Mouse (Mus musculus) lung, postnatal 0 days (tissue): Measurements from ENCODE around the gene Sh3rf1. TPM values are rescaled to one million over a fixed set of nuclear protein-coding genes. Genes with fewer than 3 reads are reported as not detected.
A peak's percentile ranks its signal among the peaks of the same experiment; 100 is the strongest.

ENCODE experiments used
- ATAC-seq: fragments of 200-750 bp; cut with Nextera tagmentation; 2 replicates; pipeline ENCODE4 v1.8.0; 2017; ENCODE audit warnings: moderate library complexity
- DNase-seq: peaks from one replicate; pipeline ENCODE4 v3.0.0-alpha.2; 2016; ENCODE audit warnings: low spot score
- H3K27ac ChIP-seq: fragments of 300-500 bp; sonication (generic); 2 replicates; pipeline ENCODE4 v1.5.1; 2014; ENCODE audit warnings: antibody characterized with exemption, mild to moderate bottlenecking, low read length, mixed read lengths
- H3K27me3 ChIP-seq: fragments of 300-500 bp; sonication (generic); replicated peaks from 2 replicates; pipeline ENCODE4 v1.6.1; 2014; ENCODE audit warnings: low read length, mixed read lengths; ENCODE audit not compliant: insufficient read depth
- H3K36me3 ChIP-seq: fragments of 300-500 bp; sonication (generic); 2 replicates; pipeline ENCODE4 v1.6.1; 2014; ENCODE audit warnings: low read length, mixed read lengths; ENCODE audit not compliant: insufficient read depth
- H3K4me1 ChIP-seq: fragments of 300-500 bp; sonication (generic); 2 replicates; pipeline ENCODE4 v1.6.1; 2014; ENCODE audit warnings: antibody characterized with exemption, low read depth, low read length, mixed read lengths; ENCODE audit not compliant: insufficient read depth
- H3K4me2 ChIP-seq: fragments of 300-500 bp; sonication (generic); replicated peaks from 2 replicates; pipeline ENCODE4 v1.6.1; 2014; ENCODE audit warnings: low read depth, mild to moderate bottlenecking, low read length, moderate library complexity, mixed read lengths
- H3K4me3 ChIP-seq: fragments of 300-500 bp; sonication (generic); 2 replicates; pipeline ENCODE4 v1.5.1; 2014; ENCODE audit warnings: low read depth, low read length
- H3K9ac ChIP-seq: fragments of 300-500 bp; sonication (generic); replicated peaks from 2 replicates; pipeline ENCODE4 v1.6.1; 2014; ENCODE audit warnings: low read depth, mild to moderate bottlenecking
- H3K9me3 ChIP-seq: fragments of 300-500 bp; sonication (generic); 2 replicates; pipeline ENCODE4 v1.6.1; 2016; ENCODE audit warnings: low read length, mixed read lengths
- CTCF ChIP-seq: IDR thresholded peaks from 2 replicates; pipeline ENCODE4 v1.5.1; 2016; ENCODE audit warnings: antibody characterized with exemption, mild to moderate bottlenecking
- EP300 ChIP-seq: IDR thresholded peaks from 2 replicates; pipeline ENCODE4 v1.6.1; 2016; ENCODE audit warnings: antibody characterized with exemption, mild to moderate bottlenecking, control low read depth
- WGBS: fragments of 180-500 bp; shearing (Covaris S2); extraction: QIAGEN DNeasy Blood & Tissue Kit; methylation state at CpG from one replicate; pipeline ENCODE4 v1.1.7; 2014; 5-methylcytosine and 5-hydroxymethylcytosine counted together
- polyA plus RNA-seq: library from polyadenylated mRNA; unstranded; fragments of >200 nt; fragmentation: Nextera tagmentation; extraction: Ambion mirVana; gene quantifications from 2 replicates; pipeline ENCODE4 v1.2.1, GENCODE M21; 2015

The Sh3rf1 gene
- polyA plus RNA-seq: 11.2 and 11.5 TPM in 2 replicates

DNA sequence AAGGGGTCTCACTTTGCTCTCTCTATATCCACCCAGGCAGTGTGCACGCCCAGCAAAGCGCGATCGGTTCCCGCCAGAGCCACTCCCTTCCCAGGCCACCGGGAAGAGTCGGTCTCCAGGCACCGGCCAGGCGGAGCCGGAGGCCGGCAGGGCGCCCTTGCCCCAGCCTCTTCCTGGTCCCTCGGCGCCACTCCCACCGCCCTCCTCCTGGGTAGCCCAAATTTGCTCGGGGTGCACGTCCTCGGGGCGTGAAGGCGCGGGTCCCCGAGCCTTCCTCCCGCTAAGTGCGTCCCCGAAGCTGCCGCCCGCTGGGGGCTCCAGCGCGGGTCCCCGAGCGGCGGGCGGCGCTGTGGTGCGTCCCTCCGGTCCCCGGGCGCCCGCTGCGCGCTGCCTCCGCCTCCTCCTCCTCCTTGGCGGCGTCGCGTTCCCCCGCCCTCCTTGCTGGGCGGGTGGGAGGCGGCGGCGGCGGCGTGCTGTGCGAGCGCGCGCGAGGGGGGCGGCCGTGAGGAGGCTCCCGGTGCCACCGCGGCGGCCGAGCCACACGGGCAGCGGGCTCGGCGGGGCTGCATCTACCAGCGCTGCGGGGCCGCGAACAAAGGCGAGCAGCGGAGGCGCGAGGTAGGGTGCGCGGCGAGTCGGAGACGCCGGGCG is at the start of gene Sh3rf1:
Gene Sh3rf1, plus strand, starts transcription at position 144 of the 651 bp plus-strand sequence.
- DNase-seq (peak; percentile 94), ATAC-seq (peak; percentile 96)
- no peaks in the 10 kb centered on the region for H3K27me3 ChIP-seq
- peak within 1 kb of the TSS; percentile 86 for H3K9ac ChIP-seq
- peak within 1 kb of the TSS; percentile 82 for H3K4me2 ChIP-seq
- WGBS: 5% methylated on average over 53 of the region's 84 CpGs
- H3K9me3 ChIP-seq: no peaks in the 10 kb centered on the region
- H3K27ac ChIP-seq: peak within 1 kb of the TSS; percentile 85
- peaks cover 9% of the 10 kb centered on the region; the same call in 1 of the 2 replicates for H3K4me1 ChIP-seq
- TF ChIP-seq CTCF: peak; percentile 49
- no peak for TF ChIP-seq EP300
- peak within 1 kb of the TSS; percentile 78 for H3K4me3 ChIP-seq
- H3K36me3 ChIP-seq: no peaks in the 10 kb centered on the region

DNA sequence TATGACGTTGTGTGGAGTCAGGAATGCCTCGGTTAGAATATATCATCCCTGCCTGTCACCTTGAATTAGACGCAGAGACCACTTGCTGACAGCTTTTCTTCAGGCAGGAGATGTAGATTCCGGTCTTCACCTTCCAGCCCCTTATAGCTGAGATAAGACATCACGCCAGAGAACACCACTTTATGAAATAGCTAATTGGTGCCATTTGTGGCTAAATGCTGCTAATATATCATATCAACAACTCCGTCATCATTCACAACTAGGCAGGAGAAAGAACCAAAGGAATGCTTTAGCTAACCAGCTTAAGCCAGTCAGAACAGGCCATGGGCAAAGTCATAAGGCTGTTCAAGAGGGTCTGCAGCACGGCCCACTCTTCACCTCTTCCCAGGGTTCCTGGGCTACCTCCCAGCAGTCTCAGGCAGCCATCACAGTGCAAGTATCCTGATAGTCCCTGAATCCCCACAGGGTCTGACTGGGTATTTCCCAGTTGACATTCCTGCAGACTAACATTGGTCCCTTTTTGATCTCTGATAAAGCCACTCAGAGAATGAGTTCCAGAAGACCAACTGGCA is 49.7 kb upstream of the Sh3rf1 start:
- no peaks in the 10 kb centered on the region for H3K4me1 ChIP-seq
- no peak overlapping the region for H3K27ac ChIP-seq
- no peak overlapping the region for H3K9ac ChIP-seq
- DNase-seq: no peak
- H3K4me3 ChIP-seq: no peak overlapping the region
- 78% methylated on average over 7 of the region's 7 CpGs for WGBS
- no peak for ATAC-seq
- H3K9me3 ChIP-seq: no peaks in the 10 kb centered on the region
- H3K4me2 ChIP-seq: no peak overlapping the region
- H3K36me3 ChIP-seq: no peaks in the 10 kb centered on the region
- no peak for TF ChIP-seq CTCF
- no peaks in the 10 kb centered on the region for H3K27me3 ChIP-seq

DNA sequence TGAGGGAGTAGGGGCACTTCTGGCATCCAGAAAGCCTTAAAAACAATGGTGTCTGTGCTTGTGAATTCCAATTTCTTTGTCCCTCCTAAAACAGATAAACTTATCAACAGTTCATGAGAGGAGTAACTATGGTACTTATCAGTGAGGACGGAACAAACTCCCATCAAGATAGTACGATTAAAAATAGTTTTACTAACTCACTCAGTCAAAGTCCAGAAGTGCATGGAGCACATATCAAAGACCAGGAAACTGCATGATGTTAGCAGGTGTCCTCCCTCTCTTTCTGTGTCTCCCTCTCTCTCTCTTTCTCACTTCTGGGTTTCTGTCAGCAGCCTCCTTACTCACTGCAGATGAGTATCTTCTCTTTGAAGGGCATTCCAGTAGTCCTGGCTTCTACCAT is 47.8 kb upstream of the Sh3rf1 start:
- Histone ChIP-seq H3K4me1 (no peaks in the 10 kb centered on the region), H3K27me3 (no peaks in the 10 kb centered on the region), H3K9me3 (no peaks in the 10 kb centered on the region), H3K4me2 (no peak overlapping the region), H3K4me3 (no peak overlapping the region), H3K27ac (no peak overlapping the region), H3K9ac (no peak overlapping the region), H3K36me3 (no peaks in the 10 kb centered on the region)
- DNase-seq: no peak
- TF ChIP-seq EP300 (no peak), CTCF (no peak)
- 81% methylated on average over 2 of the region's 2 CpGs for WGBS
- ATAC-seq: no peak

DNA sequence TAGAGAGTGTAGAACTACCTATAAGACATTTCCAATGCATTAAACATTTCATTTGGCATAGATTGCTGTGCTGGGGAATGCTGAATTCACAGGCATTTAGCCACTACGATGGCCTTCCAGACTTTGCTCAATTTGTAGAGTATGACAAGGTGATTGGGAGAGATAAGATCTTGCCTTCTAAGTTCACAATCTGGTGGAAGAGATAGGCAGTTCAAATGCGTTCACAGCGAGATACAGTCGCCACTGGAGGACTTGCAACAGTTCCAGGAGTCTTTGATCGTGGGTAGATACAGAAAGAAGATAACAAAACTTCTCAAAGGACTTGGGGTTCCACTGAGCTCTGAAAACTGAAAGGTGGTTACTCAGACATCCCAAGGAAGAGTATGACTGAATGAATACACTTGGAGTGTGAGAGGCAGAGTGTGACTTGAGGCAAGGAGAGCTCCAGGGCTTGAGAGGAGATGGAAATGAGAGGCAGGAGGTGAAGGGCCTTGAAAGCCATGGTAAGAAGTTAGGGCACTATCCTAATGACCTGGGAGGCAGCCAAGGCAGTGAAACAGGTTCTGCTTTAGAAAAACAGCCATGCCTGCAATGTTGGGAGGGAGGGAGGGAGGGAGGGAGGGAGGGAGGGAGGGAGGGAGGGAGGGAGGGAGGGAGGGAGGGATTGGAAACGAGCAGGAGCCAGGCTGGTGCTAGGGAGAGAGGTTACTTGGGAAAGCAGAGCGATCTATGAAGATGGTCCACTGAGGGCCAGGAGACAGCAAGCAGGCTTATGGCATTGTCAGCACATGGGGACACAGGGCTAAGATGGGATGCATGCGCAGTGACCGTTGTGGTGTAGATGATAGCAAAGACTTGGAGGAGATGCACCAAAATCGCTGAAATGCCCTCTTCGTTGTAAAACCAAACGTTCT is 45.7 kb upstream of the Sh3rf1 start:
- DNase-seq (no peak), ATAC-seq (no peak)
- H3K9me3 ChIP-seq: no peaks in the 10 kb centered on the region
- no peaks in the 10 kb centered on the region for H3K36me3 ChIP-seq
- no peak overlapping the region for H3K4me2 ChIP-seq
- H3K4me1 ChIP-seq: 0 out of 2 replicates have a peak, but pooled peaks cover 5% of the 10 kb centered on the region
- H3K27me3 ChIP-seq: no peaks in the 10 kb centered on the region
- no peak for TF ChIP-seq EP300
- no peak for TF ChIP-seq CTCF
- WGBS: 56% methylated on average over 12 of the region's 12 CpGs
- no peak overlapping the region for H3K9ac ChIP-seq
- no peak overlapping the region for H3K27ac ChIP-seq
- H3K4me3 ChIP-seq: no peak overlapping the region

DNA sequence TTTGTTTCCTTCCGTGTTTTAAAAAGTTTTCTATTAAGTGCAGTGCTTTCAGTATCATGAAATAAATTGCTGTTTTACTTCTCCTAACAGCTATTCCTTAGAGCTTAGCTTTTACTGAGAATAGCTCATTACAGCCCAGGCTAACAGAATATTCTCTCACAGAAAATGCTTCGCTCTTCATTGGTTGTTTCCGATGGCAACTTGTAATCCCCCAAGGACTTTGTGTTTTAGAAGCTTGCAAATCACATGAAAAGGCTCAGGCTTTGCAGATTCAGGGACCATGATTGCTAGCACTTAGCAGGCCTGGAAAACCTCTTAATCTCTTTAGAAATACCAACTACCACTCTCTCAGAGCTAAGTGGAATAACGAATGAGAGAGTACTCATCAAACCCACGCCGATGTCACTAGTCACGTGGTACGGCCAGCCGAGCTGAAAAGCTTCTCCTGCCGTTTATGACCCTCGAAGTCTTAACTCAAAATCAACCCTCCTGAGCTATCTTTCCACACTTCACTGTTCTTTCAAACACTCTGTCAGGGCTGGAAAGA is 45.0 kb upstream of the Sh3rf1 start:
- no peak overlapping the region for H3K9ac ChIP-seq
- peak; percentile 67 for ATAC-seq
- no peaks in the 10 kb centered on the region for H3K27me3 ChIP-seq
- no peaks in the 10 kb centered on the region for H3K36me3 ChIP-seq
- 57% methylated on average over 11 of the region's 11 CpGs for WGBS
- no peak overlapping the region for H3K4me2 ChIP-seq
- no peak overlapping the region for H3K27ac ChIP-seq
- peak; percentile 55 for DNase-seq
- H3K9me3 ChIP-seq: no peaks in the 10 kb centered on the region
- TF ChIP-seq EP300 (no peak), CTCF (no peak)
- 0 out of 2 replicates have a peak, but pooled peaks cover 5% of the 10 kb centered on the region for H3K4me1 ChIP-seq
- no peak overlapping the region for H3K4me3 ChIP-seq

DNA sequence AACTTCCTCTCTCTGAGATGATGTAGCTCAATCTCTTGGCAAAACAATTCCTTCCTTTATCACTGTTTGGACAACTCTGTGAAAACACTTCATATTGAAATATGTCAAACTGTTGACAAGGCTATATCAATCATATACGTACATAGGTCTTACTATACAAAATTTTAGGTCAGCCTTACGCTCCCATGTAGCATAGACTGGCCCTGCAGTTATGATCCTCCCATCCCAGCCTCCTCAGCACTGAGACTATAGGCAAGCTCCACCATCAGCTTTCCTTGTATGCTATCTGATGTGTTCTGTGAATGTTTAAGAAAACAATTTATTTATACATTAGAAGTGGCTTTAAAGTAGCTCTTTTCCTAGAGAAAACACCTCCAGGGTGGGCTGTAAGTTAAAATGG is 42.1 kb upstream of the Sh3rf1 start:
- no peaks in the 10 kb centered on the region for H3K9me3 ChIP-seq
- ATAC-seq (no peak), DNase-seq (no peak)
- no peak overlapping the region for H3K27ac ChIP-seq
- 22% methylated on average over 2 of the region's 2 CpGs for WGBS
- no peak overlapping the region for H3K4me2 ChIP-seq
- no peaks in the 10 kb centered on the region for H3K27me3 ChIP-seq
- 0 out of 2 replicates have a peak, but pooled peaks cover 5% of the 10 kb centered on the region for H3K4me1 ChIP-seq
- no peak overlapping the region for H3K9ac ChIP-seq
- H3K36me3 ChIP-seq: no peaks in the 10 kb centered on the region
- no peak overlapping the region for H3K4me3 ChIP-seq
- TF ChIP-seq CTCF (no peak), EP300 (no peak)
